Mouse (Mus musculus): ENCODE results near the gene Nbea. TPM values are rescaled to one million over a fixed set of nuclear protein-coding genes. Genes with fewer than 3 reads are reported as not detected.

Gene Nbea
- total and polyA plus RNA-seq, 3 experiments = 0.04 to 0.27 TPM; not detected in 1

DNA sequence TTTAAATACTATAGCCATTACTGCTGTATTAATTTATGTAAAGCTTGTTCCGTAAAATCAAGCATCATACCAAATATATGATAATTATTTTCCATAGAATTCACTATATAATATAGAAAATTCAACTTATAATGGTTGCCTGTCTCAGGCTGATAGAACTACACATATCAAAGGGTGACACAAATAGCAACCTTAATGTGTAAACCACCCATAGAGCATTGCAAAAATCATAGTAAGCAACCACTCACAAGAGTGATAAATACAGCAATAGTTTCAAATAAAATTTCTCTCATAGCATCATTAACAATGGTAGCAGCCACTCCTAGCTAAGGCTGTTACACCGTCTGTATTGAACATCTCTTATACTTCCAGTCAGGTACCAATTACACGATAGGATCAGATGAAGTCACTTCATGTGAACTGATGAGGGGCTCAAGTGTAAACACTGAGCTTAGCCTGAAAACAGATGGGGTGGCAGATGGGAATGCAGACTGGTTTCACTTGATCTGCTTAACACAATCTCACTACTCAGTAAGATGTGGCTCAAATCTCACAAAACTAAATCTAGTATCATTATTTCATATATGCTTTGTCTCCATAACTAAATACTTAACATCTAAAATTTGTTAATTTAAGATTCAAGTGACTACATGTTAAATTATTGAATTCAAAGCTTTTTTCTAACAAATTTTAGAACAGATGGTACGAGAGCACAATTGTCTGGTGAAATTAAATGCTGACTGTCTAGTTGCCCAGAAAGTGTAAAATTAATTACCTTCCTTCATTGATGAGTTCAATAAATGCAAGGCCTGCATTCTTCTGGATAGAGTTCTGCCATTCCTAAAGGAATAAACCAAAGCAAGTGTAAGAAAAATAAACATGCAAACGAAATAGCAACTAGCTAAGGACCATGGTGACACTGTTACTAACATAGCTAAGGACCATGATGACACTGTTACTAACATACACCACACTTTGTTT lies 310.3 kb downstream of the Nbea start:
- Histone ChIP-seq H3K79me2 (ENCODE audit: control insufficient read depth, insufficient read depth, low read length, poor library complexity) (no peaks in the 10 kb centered on the region), H3K4me3 (ENCODE audit: control insufficient read depth in 1 of 2, insufficient read depth in 1 of 2, low read depth in 2 of 2, low read length in 2 of 2) (no peak overlapping the region), H3K9ac (ENCODE audit: control insufficient read depth, low read depth, low read length, poor library complexity, severe bottlenecking) (no peak overlapping the region), H3K4me1 (ENCODE audit: control insufficient read depth in 1 of 2, insufficient read depth in 2 of 2, low read length in 2 of 2) (no peaks in the 10 kb centered on the region), H3K27ac (ENCODE audit: control insufficient read depth, low read depth, low read length) (no peak overlapping the region), H3K9me3 (replicated peaks; ENCODE audit: insufficient read depth, low read length) (no peaks in the 10 kb centered on the region), H3K27me3 (ENCODE audit: control insufficient read depth in 1 of 2, insufficient read depth in 2 of 2, low read length in 2 of 2) (no peaks in the 10 kb centered on the region), H3K36me3 (ENCODE audit: control insufficient read depth in 1 of 2, insufficient read depth in 2 of 2, low read length in 2 of 2) (no peaks in the 10 kb centered on the region)
- no peak for TF ChIP-seq ETS1 (IDR thresholded peaks at IDR 0.05; ENCODE audit: low read depth, low read length)
- no peak for TF ChIP-seq EP300 (IDR thresholded peaks at IDR 0.05; ENCODE audit: low read depth in 1 of 2, low read length in 2 of 2)
- TF ChIP-seq TAL1 (IDR thresholded peaks at IDR 0.05; ENCODE audit: low read length) = no peak
- no peak for TF ChIP-seq MAX (IDR thresholded peaks at IDR 0.05; ENCODE audit: low read length)
- TF ChIP-seq KAT2A (conservative IDR thresholded peaks at IDR 0.05; ENCODE audit: low read depth, low read length) = no peak
- no peak for TF ChIP-seq JUND (IDR thresholded peaks at IDR 0.05; ENCODE audit: low read depth, low read length)
- no peak for TF ChIP-seq ZMIZ1 (IDR thresholded peaks at IDR 0.05; ENCODE audit: low read depth, low read length)
- no peak for TF ChIP-seq POLR2A (IDR thresholded peaks at IDR 0.05; ENCODE audit: control insufficient read depth in 1 of 2, insufficient read depth in 1 of 2, low read depth in 1 of 2, low read length in 2 of 2, poor library complexity in 1 of 2)
- DNase-seq (ENCODE audit: low read depth, low spot score) = no peak

DNA sequence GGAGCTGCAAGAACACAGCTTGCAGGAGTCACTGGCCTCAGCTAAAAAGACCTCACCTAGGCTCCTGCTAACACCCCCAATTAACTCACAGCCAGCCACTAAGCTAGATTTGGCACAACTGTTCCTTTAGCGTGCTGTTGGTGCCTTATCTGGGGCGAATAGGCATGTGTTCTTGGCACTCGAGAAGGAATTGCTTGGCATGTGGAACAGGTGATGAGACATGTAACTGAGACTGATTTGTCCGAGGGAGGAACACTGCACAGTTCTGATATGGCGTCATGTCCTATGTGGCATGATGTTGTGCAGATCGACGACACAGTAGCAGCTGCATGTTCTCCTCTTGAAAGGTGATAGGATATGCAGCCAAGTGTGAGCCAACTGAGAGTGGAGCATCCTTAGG lies 331.0 kb downstream of the Nbea start:
- Histone ChIP-seq H3K27me3 (ENCODE audit: control insufficient read depth in 1 of 2, insufficient read depth in 2 of 2, low read length in 2 of 2) (peaks cover 0 to 5% of the 10 kb centered on the region in 2 experiments; a peak in 1 of 4 replicates), H3K4me1 (ENCODE audit: control insufficient read depth in 1 of 2, insufficient read depth in 2 of 2, low read length in 2 of 2) (no peaks in the 10 kb centered on the region)
- DNase-seq (ENCODE audit: low read depth, low spot score) = no peak

DNA sequence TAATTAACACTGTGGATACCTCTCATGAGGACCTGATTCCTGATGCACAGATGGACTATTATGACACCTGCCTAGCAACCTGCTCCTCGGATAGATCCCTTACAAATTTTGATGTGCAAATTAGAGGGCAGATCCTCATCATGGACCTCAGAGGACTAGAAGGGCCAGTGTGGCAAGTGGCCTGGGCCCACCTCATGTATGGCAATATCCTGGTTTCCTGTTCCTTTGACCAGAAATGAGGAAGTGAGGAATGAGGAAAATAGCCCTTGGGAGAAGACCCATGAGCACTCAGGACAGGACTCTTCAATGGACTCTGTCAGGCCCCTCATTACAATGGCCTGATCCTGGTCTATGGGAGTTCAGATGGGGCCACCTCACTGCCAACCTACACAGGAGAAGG lies 336.4 kb downstream of the Nbea start:
- Histone ChIP-seq H3K79me2 (ENCODE audit: control insufficient read depth, insufficient read depth, low read length, poor library complexity) (no peaks in the 10 kb centered on the region), H3K9me3 (replicated peaks; ENCODE audit: insufficient read depth, low read length) (no peaks in the 10 kb centered on the region), H3K27ac (ENCODE audit: control insufficient read depth, low read depth, low read length) (no peak overlapping the region), H3K4me3 (ENCODE audit: control insufficient read depth in 1 of 2, insufficient read depth in 1 of 2, low read depth in 2 of 2, low read length in 2 of 2) (no peak overlapping the region), H3K27me3 (ENCODE audit: control insufficient read depth in 1 of 2, insufficient read depth in 2 of 2, low read length in 2 of 2) (no peaks in the 10 kb centered on the region; a peak in 1 of 4 replicates), H3K36me3 (ENCODE audit: control insufficient read depth in 1 of 2, insufficient read depth in 2 of 2, low read length in 2 of 2) (no peaks in the 10 kb centered on the region), H3K9ac (ENCODE audit: control insufficient read depth, low read depth, low read length, poor library complexity, severe bottlenecking) (no peak overlapping the region), H3K4me1 (ENCODE audit: control insufficient read depth in 1 of 2, insufficient read depth in 2 of 2, low read length in 2 of 2) (no peaks in the 10 kb centered on the region)
- DNase-seq (ENCODE audit: low read depth, low spot score) = no peak
- TF ChIP-seq RCOR1 (IDR thresholded peaks at IDR 0.05; ENCODE audit: low read depth, low read length) (no peak), CTCF (IDR thresholded peaks at IDR 0.05 in 2 of 3, conservative IDR thresholded peaks at IDR 0.05 in 1 of 3; ENCODE audit: control insufficient read depth in 1 of 3, insufficient read depth in 1 of 3, low read depth in 2 of 3, low read length in 3 of 3, poor library complexity in 1 of 3, severe bottlenecking in 1 of 3) (no peak), TBP (IDR thresholded peaks at IDR 0.05; ENCODE audit: low read depth, low read length) (no peak), USF2 (IDR thresholded peaks at IDR 0.05; ENCODE audit: borderline replicate concordance in 1 of 2, insufficient read depth in 1 of 2, low read depth in 1 of 2, low read length in 2 of 2) (no peak), BHLHE40 (IDR thresholded peaks at IDR 0.05; ENCODE audit: borderline replicate concordance, low read depth, low read length) (no peak), KAT2A (conservative IDR thresholded peaks at IDR 0.05; ENCODE audit: low read depth, low read length) (no peak), POLR2AphosphoS5 (IDR thresholded peaks at IDR 0.05; ENCODE audit: borderline replicate concordance, low read depth, low read length) (no peak), ZNF384 (IDR thresholded peaks at IDR 0.05; ENCODE audit: low read depth, low read length) (no peak), MEF2A (IDR thresholded peaks at IDR 0.05; ENCODE audit: extremely low read depth, insufficient replicate concordance, low read depth, low read length, poor library complexity, severe bottlenecking) (no peak), NRF1 (IDR thresholded peaks at IDR 0.05; ENCODE audit: insufficient read depth, low read depth, low read length, poor library complexity, severe bottlenecking) (no peak), USF1 (IDR thresholded peaks at IDR 0.05; ENCODE audit: low read depth, low read length) (no peak), MYB (IDR thresholded peaks at IDR 0.05; ENCODE audit: low read depth, low read length) (no peak), SMC3 (IDR thresholded peaks at IDR 0.05; ENCODE audit: low read depth, low read length) (no peak), ZKSCAN1 (IDR thresholded peaks at IDR 0.05; ENCODE audit: low read depth, low read length) (no peak)

More for the DNA sequence above, 331.0 kb downstream of the Nbea start:
- no peaks in the 10 kb centered on the region for H3K79me2 ChIP-seq (ENCODE audit: control insufficient read depth, insufficient read depth, low read length, poor library complexity)
- H3K9ac ChIP-seq (ENCODE audit: control insufficient read depth, low read depth, low read length, poor library complexity, severe bottlenecking) = no peak overlapping the region
- TF ChIP-seq USF2 (IDR thresholded peaks at IDR 0.05; ENCODE audit: borderline replicate concordance in 1 of 2, insufficient read depth in 1 of 2, low read depth in 1 of 2, low read length in 2 of 2) (no peak), MAZ (IDR thresholded peaks at IDR 0.05; ENCODE audit: low read depth, low read length) (no peak), POLR2AphosphoS2 (IDR thresholded peaks at IDR 0.05; ENCODE audit: low read length) (no peak), ZMIZ1 (IDR thresholded peaks at IDR 0.05; ENCODE audit: low read depth, low read length) (no peak), NRF1 (IDR thresholded peaks at IDR 0.05; ENCODE audit: insufficient read depth, low read depth, low read length, poor library complexity, severe bottlenecking) (no peak), CHD2 (IDR thresholded peaks at IDR 0.05; ENCODE audit: low read length) (no peak), HCFC1 (IDR thresholded peaks at IDR 0.05; ENCODE audit: low read depth, low read length) (no peak)
- no peaks in the 10 kb centered on the region for H3K36me3 ChIP-seq (ENCODE audit: control insufficient read depth in 1 of 2, insufficient read depth in 2 of 2, low read length in 2 of 2)
- H3K9me3 ChIP-seq (replicated peaks; ENCODE audit: insufficient read depth, low read length) = no peaks in the 10 kb centered on the region
- no peak overlapping the region for H3K4me3 ChIP-seq (ENCODE audit: control insufficient read depth in 1 of 2, insufficient read depth in 1 of 2, low read depth in 2 of 2, low read length in 2 of 2)
- no peak overlapping the region for H3K27ac ChIP-seq (ENCODE audit: control insufficient read depth, low read depth, low read length)
